Mouse (Mus musculus) hindbrain, postnatal 0 days (tissue): Measurements from ENCODE around the gene Lrig2. TPM values are rescaled to one million over a fixed set of nuclear protein-coding genes. Genes with fewer than 3 reads are reported as not detected.
"Not testable (repeated sequence)": the region's sequence is repeated elsewhere in the genome, so short reads cannot be mapped to it uniquely, and the experiment has no call there.

Experiments used
- ATAC-seq: fragments of 200-750 bp; cut with Nextera tagmentation; 2 replicates; pipeline ENCODE4 v1.8.0; 2017; ENCODE audit warnings: mild to moderate bottlenecking, moderate TSS enrichment, moderate library complexity
- DNase-seq: peaks from one replicate; pipeline ENCODE4 v3.0.0-alpha.2; 2015; ENCODE audit warnings: low spot score
- H3K27ac ChIP-seq: fragments of 300-500 bp; sonication (generic); 2 replicates; pipeline ENCODE4 v1.5.1; 2014; ENCODE audit warnings: mild to moderate bottlenecking
- H3K27me3 ChIP-seq: fragments of 300-500 bp; sonication (generic); 2 replicates; pipeline ENCODE4 v1.6.1; 2014; ENCODE audit warnings: low read length, mixed read lengths; ENCODE audit not compliant: insufficient read depth
- H3K36me3 ChIP-seq: fragments of 300-500 bp; sonication (generic); 2 replicates; pipeline ENCODE4 v1.6.1; 2014; ENCODE audit warnings: low read length, mixed read lengths; ENCODE audit not compliant: insufficient read depth
- H3K4me1 ChIP-seq: fragments of 300-500 bp; sonication (generic); 2 replicates; pipeline ENCODE4 v1.6.1; 2014; ENCODE audit warnings: antibody characterized with exemption, low read length, mixed read lengths; ENCODE audit not compliant: insufficient read depth
- H3K4me2 ChIP-seq: fragments of 300-500 bp; sonication (generic); 2 replicates; pipeline ENCODE4 v1.6.1; 2014; ENCODE audit warnings: low read depth, mild to moderate bottlenecking, low read length, moderate library complexity, mixed read lengths
- H3K4me3 ChIP-seq: fragments of 300-500 bp; sonication (generic); 2 replicates; pipeline ENCODE4 v1.5.1; 2014; ENCODE audit warnings: low read length
- H3K9ac ChIP-seq: fragments of 300-500 bp; sonication (generic); replicated peaks from 2 replicates; pipeline ENCODE4 v1.6.1; 2014; ENCODE audit warnings: mild to moderate bottlenecking, low read length, moderate library complexity, mixed read lengths
- H3K9me3 ChIP-seq: fragments of 300-500 bp; sonication (generic); 2 replicates; pipeline ENCODE4 v1.6.1; 2016; ENCODE audit warnings: low read length, mixed read lengths
- CTCF ChIP-seq: IDR thresholded peaks from 2 replicates; pipeline ENCODE4 v1.5.1; 2016; ENCODE audit warnings: antibody characterized with exemption, control low read depth, low read depth
- WGBS: fragments of 180-500 bp; shearing (Covaris S2); extraction: QIAGEN DNeasy Blood & Tissue Kit; methylation state at CpG from one replicate; pipeline ENCODE4 v1.1.7; 2014; 5-methylcytosine and 5-hydroxymethylcytosine counted together
- polyA plus RNA-seq: library from polyadenylated mRNA; unstranded; fragments of >200 nt; fragmentation: Nextera tagmentation; extraction: Ambion mirVana; gene quantifications from 2 replicates; pipeline ENCODE4 v1.2.1, GENCODE M21; 2015
- total RNA-seq: library from RNA; depleted of rRNA; stranded (reverse); fragments of >200 nt; gene quantifications from 2 replicates; pipeline ENCODE4 v1.2.3, GENCODE M21; 2014

Lrig2 gene
- total and polyA plus RNA-seq, 2 experiments from 2014 or later = 15.6 to 35.7 TPM

GRCm38 (mm10) chr3:104435947-104436346, 75.8 kb downstream of the Lrig2 start:
- no peak for ATAC-seq

GRCm38 (mm10) chr3:104434246-104434696, 77.4 kb downstream of the Lrig2 start:
- Histone ChIP-seq H3K4me3 (peak overlapping the region; percentile 22), H3K4me2 (peak overlapping the region; percentile 49), H3K4me1 (no peaks in the 10 kb centered on the region), H3K27me3 (no peaks in the 10 kb centered on the region), H3K36me3 (no peaks in the 10 kb centered on the region), H3K9ac (no peak overlapping the region), H3K27ac (no peak overlapping the region), H3K9me3 (no peaks in the 10 kb centered on the region)
- no peak for TF ChIP-seq CTCF
- 3% methylated on average over 9 of the region's 9 CpGs for WGBS
- ATAC-seq (no peak), DNase-seq (no peak)

More at GRCm38 (mm10) chr3:104435947-104436346, 75.8 kb downstream of the Lrig2 start:
- Histone ChIP-seq H3K4me3 (no peak overlapping the region), H3K9ac (no peak overlapping the region), H3K27ac (no peak overlapping the region), H3K4me2 (no peak overlapping the region), H3K4me1 (no peaks in the 10 kb centered on the region), H3K27me3 (no peaks in the 10 kb centered on the region), H3K9me3 (no peaks in the 10 kb centered on the region), H3K36me3 (no peaks in the 10 kb centered on the region)
- 96% methylated on average over 3 of the region's 3 CpGs for WGBS
- TF ChIP-seq CTCF = no peak
- no peak for DNase-seq

GRCm38 (mm10) chr3:104432651-104433050, 79.1 kb downstream of the Lrig2 start:
- ATAC-seq (no peak), DNase-seq (no peak)
- no peak for TF ChIP-seq CTCF
- Histone ChIP-seq H3K9ac (no peak overlapping the region), H3K36me3 (no peaks in the 10 kb centered on the region), H3K27ac (no peak overlapping the region), H3K4me1 (no peaks in the 10 kb centered on the region), H3K27me3 (no peaks in the 10 kb centered on the region), H3K4me2 (no peak overlapping the region), H3K9me3 (no peaks in the 10 kb centered on the region), H3K4me3 (no peak overlapping the region)
- 82% methylated on average over 6 of the region's 6 CpGs for WGBS

GRCm38 (mm10) chr3:104431848-104432159, 79.9 kb downstream of the Lrig2 start:
- H3K36me3 ChIP-seq = no peaks in the 10 kb centered on the region
- peak; percentile 55 for DNase-seq
- no peak overlapping the region for H3K9ac ChIP-seq
- no peak for TF ChIP-seq CTCF
- ATAC-seq = no peak
- no peak overlapping the region for H3K4me2 ChIP-seq
- H3K9me3 ChIP-seq = no peaks in the 10 kb centered on the region
- no peak overlapping the region for H3K27ac ChIP-seq
- no peaks in the 10 kb centered on the region for H3K4me1 ChIP-seq
- H3K4me3 ChIP-seq = no peak overlapping the region
- WGBS = 18% methylated on average over 9 of the region's 10 CpGs
- no peaks in the 10 kb centered on the region for H3K27me3 ChIP-seq

- WGBS = 22% methylated on average over 13 of the region's 14 CpGs
- H3K27me3 ChIP-seq = no peaks in the 10 kb centered on the region
These were observed 80.4 kb downstream of the Lrig2 start for GRCm38 (mm10) chr3:104431156-104431847.

GRCm38 (mm10) chr3:104427354-104427753, 84.4 kb downstream of the Lrig2 start:
- not testable (repeated sequence) for H3K36me3 ChIP-seq, DNase-seq, H3K4me1 ChIP-seq, ATAC-seq, H3K9me3 ChIP-seq, H3K27ac ChIP-seq, H3K4me3 ChIP-seq, H3K27me3 ChIP-seq, H3K9ac ChIP-seq, H3K4me2 ChIP-seq
- 90% methylated on average over 2 of the region's 2 CpGs for WGBS

More at GRCm38 (mm10) chr3:104431156-104431847, 80.4 kb downstream of the Lrig2 start:
- Histone ChIP-seq H3K9ac (no peak overlapping the region), H3K4me2 (no peak overlapping the region), H3K9me3 (no peaks in the 10 kb centered on the region), H3K4me3 (no peak overlapping the region), H3K4me1 (no peaks in the 10 kb centered on the region), H3K27ac (peak overlapping the region; percentile 1; the same call in 1 of the 2 replicates), H3K36me3 (no peaks in the 10 kb centered on the region)
- peak; percentile 53; the same call in 1 of the 2 replicates for ATAC-seq
- TF ChIP-seq CTCF = no peak
- no peak for DNase-seq

- ATAC-seq = peak; percentile 81
- H3K4me3 ChIP-seq = no peak overlapping the region
- H3K9ac ChIP-seq = no peak overlapping the region
- no peak overlapping the region for H3K27ac ChIP-seq
- WGBS = 53% methylated on average over 7 of the region's 7 CpGs
- no peaks in the 10 kb centered on the region for H3K36me3 ChIP-seq
- H3K9me3 ChIP-seq = no peaks in the 10 kb centered on the region
- H3K4me2 ChIP-seq = no peak overlapping the region
- no peaks in the 10 kb centered on the region for H3K4me1 ChIP-seq
- TF ChIP-seq CTCF = no peak
- no peaks in the 10 kb centered on the region for H3K27me3 ChIP-seq
- peak; percentile 78 for DNase-seq
These were observed 87.4 kb downstream of the Lrig2 start for GRCm38 (mm10) chr3:104424346-104424745.
